Mouse (Mus musculus) bone marrow, adult 2 months (tissue): ENCODE measurements at regions not wholly inside any gene's neighbourhood (a gene's known extent, or its start where the extent isn't known, plus 50 kb on each side); places are given as distances from the start of the nearest gene placed in this dataset.

Experiments
- H3K27ac ChIP-seq: fragments of 200-500 bp; 2 replicates; pipeline ENCODE4 v1.5.1; 2012; ENCODE audit warnings: low read depth, mild to moderate bottlenecking, control low read depth, inconsistent platforms, low read length; ENCODE audit not compliant: control insufficient read depth, poor library complexity, insufficient read depth
- H3K4me1 ChIP-seq: fragments of 200-500 bp; 2 replicates; pipeline ENCODE4 v1.6.1; 2011; ENCODE audit warnings: low read length; ENCODE audit not compliant: control insufficient read depth, insufficient read depth
- H3K4me3 ChIP-seq: fragments of 200-500 bp; replicated peaks from 2 replicates; pipeline ENCODE3; 2011; ENCODE audit warnings: mild to moderate bottlenecking, low read depth, low read length, control low read depth; ENCODE audit not compliant: control insufficient read depth
- CTCF ChIP-seq: fragments of 200-500 bp; IDR thresholded peaks from 2 replicates; pipeline ENCODE4 v1.5.1; 2011; ENCODE audit warnings: low read length, control low read depth; ENCODE audit not compliant: control insufficient read depth, insufficient read depth
- POLR2A ChIP-seq: fragments of 200-500 bp; IDR thresholded peaks from 2 replicates; pipeline ENCODE4 v1.6.1; 2011; ENCODE audit warnings: low read depth, mild to moderate bottlenecking, control low read depth, low read length, borderline replicate concordance; ENCODE audit not compliant: control insufficient read depth
- WGBS: fragments of 180-500 bp; shearing (Covaris S2); methylation state at CpG from one replicate; pipeline ENCODE4 v1.1.7; 2018; 5-methylcytosine and 5-hydroxymethylcytosine counted together

GRCm38 (mm10) chr3:107826241-107826760 is 50.7 kb upstream of the Eps8l3 start:
- TF ChIP-seq POLR2A: no peak
- no peak for TF ChIP-seq CTCF
- WGBS: 75% methylated on average over 5 of the region's 5 CpGs
- Histone ChIP-seq H3K4me3 (no peak overlapping the region), H3K4me1 (no peaks in the 10 kb centered on the region; the same call in 1 of the 2 replicates), H3K27ac (no peak overlapping the region)

DNA sequence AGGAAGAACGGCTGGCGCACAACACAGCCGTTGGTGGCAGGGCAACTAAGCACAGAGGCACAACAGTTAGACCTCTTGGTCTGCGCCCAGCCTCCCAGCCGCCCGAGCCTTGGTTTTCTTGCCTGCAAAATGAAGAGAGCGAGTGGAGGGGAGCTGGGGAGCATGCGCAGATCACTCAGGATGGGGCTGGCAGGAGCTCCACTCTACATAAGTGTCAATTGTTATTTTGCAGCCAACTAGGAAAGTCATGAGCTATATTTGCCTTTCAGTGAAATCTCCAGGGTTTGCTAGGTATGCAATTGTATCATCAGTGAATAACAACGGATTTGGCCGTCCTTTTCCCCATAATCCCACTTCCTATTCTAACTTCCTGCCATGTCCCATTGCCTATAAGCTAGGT is 51.6 kb upstream of the Eps8l3 start:
- Histone ChIP-seq H3K4me1 (no peaks in the 10 kb centered on the region; the same call in 1 of the 2 replicates), H3K27ac (no peak overlapping the region), H3K4me3 (no peak overlapping the region)
- WGBS: 82% methylated on average over 10 of the region's 10 CpGs
- no peak for TF ChIP-seq CTCF
- TF ChIP-seq POLR2A: no peak

GRCm38 (mm10) chr3:107824378-107824777 is 52.7 kb upstream of the Eps8l3 start:
- TF ChIP-seq POLR2A (no peak), CTCF (no peak)
- Histone ChIP-seq H3K4me3 (no peak overlapping the region), H3K27ac (no peak overlapping the region), H3K4me1 (no peaks in the 10 kb centered on the region; the same call in 1 of the 2 replicates)
- WGBS: 18% methylated on average over 10 of the region's 10 CpGs

GRCm38 (mm10) chr3:107823655-107824266 is 53.3 kb upstream of the Eps8l3 start:
- H3K27ac ChIP-seq: no peak overlapping the region
- no peak for TF ChIP-seq POLR2A
- no peak for TF ChIP-seq CTCF
- H3K4me3 ChIP-seq: no peak overlapping the region
- peaks cover 3% of the 10 kb centered on the region for H3K4me1 ChIP-seq
- WGBS: 83% methylated on average over 6 of the region's 6 CpGs

- WGBS: 77% methylated on average over 5 of the region's 5 CpGs
- TF ChIP-seq CTCF (no peak), POLR2A (no peak)
- Histone ChIP-seq H3K4me1 (peaks cover 3% of the 10 kb centered on the region), H3K27ac (peak overlapping the region; percentile 36), H3K4me3 (no peak overlapping the region)
Observed at GRCm38 (mm10) chr3:107823177-107823576, 53.9 kb upstream of the Eps8l3 start.

DNA sequence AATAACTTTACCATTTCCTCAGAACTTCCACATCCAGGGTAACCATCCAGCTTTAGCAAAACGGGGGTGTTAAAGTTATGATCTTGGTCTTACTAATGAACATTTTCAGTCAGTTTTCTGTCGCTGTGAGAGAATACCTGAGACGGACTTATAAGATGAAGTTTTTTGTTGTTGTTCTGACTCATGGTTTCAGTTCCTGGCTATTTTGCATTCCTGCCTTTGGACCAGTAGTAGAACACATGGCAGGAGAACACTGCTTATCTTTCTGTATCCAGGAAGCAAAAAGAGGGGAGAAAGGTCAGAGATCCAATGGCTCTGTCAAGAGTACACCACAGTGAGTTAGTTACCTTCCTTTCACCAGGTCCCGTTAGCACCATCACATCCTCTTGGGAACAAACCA is 54.5 kb upstream of the Eps8l3 start:
- TF ChIP-seq POLR2A (no peak), CTCF (no peak)
- no peak overlapping the region for H3K4me3 ChIP-seq
- H3K4me1 ChIP-seq: peaks cover 6% of the 10 kb centered on the region
- 69% methylated on average over 4 of the region's 4 CpGs for WGBS
- no peak overlapping the region; the same call in 1 of the 2 replicates for H3K27ac ChIP-seq

GRCm38 (mm10) chr3:107821952-107822351 is 55.1 kb upstream of the Eps8l3 start:
- WGBS: 12% methylated on average over 2 of the region's 2 CpGs
- peak overlapping the region; percentile 11; the same call in 1 of the 2 replicates for H3K27ac ChIP-seq
- peaks cover 6% of the 10 kb centered on the region for H3K4me1 ChIP-seq
- TF ChIP-seq POLR2A (no peak), CTCF (no peak)
- H3K4me3 ChIP-seq: no peak overlapping the region

- WGBS: 28% methylated on average over 3 of the region's 3 CpGs
- TF ChIP-seq CTCF (no peak), POLR2A (no peak)
- H3K4me1 ChIP-seq: peaks cover 6% of the 10 kb centered on the region
Observed at GRCm38 (mm10) chr3:107819622-107820021, 57.4 kb upstream of the Eps8l3 start.

More at GRCm38 (mm10) chr3:107819622-107820021, 57.4 kb upstream of the Eps8l3 start:
- H3K27ac ChIP-seq: no peak overlapping the region; the same call in 1 of the 2 replicates
- no peak overlapping the region for H3K4me3 ChIP-seq
